In the genomic region with DNA sequence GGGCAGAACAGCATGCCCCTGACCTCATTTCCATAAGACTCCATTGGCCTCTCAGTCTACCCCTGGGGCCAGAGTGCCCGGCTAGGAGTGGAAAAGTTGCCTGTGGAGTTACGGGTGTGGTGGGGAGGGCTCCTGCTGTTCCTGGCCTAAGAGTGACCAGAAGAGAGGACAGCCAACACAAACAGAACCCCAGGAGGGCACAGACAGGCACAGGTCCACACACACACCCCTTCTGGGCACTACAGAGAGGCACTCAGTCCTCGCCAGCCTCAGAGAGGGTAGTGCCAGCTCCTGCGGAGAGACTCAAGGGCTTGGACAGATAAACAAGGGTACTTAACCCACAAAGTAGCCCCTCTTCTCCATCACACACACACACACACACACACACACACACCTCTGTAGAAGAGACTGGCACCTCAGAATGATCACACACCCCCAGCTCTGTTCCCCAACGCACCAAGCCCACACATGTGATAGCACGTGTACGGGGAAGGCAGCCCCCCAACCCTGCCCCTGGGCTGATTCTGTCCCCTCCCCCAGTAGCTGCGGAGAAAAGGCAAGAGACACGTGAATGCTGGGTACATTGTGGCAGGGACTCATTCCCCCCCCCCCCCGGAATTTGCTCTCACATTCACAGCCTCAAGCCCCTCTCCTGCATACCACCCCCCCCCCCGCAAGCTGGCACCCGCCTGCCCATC, we compare ENCODE assay signal across 10 mouse cellular contexts. TPM values are rescaled to one million over a fixed set of nuclear protein-coding genes. Genes with fewer than 3 reads are reported as not detected.
DNase-seq lines count a peak whose midpoint lies in the region; ATAC-seq and TF ChIP-seq lines count a peak whose summit lies in the region.
"Had no signal": no experiment of that assay in that cellular context is flagged by ENCODE, and none has a peak within 500 bp of the region (broad histone marks: within the 10 kb centered on the region; RNA-seq: fewer than 3 reads in every experiment).

No protein-coding gene starts in this region.

- no peak for TF ChIP-seq CTCF in heart, adult 2 months (IDR thresholded peaks at IDR 0.05)
- TF ChIP-seq CTCF in hindbrain, postnatal 0 days (IDR thresholded peaks at IDR 0.05; ENCODE audit: low read depth): no peak

- 10% methylated on average over 12 of the region's 12 CpGs for WGBS in heart, embryonic 13.5 days
- WGBS in heart, adult 2 months: 17% methylated on average over 12 of the region's 12 CpGs
- 3% methylated on average over 10 of the region's 12 CpGs for WGBS in hindbrain, postnatal 0 days

- H3K4me1 ChIP-seq in heart, embryonic 13.5 days: peaks cover 55% of the 10 kb centered on the region
- H3K4me1 ChIP-seq in heart, adult 2 months (ENCODE audit: control insufficient read depth, insufficient read depth, low read length): no peaks in the 10 kb centered on the region; the same call in 1 of the 2 replicates
- H3K4me1 ChIP-seq in hindbrain, postnatal 0 days (ENCODE audit: insufficient read depth, low read length): peaks cover 10% of the 10 kb centered on the region; the same call in 1 of the 2 replicates

- TF ChIP-seq EP300 in heart, adult 2 months (IDR thresholded peaks at IDR 0.05; ENCODE audit: insufficient read depth, low read depth, low read length): no peak

- H3K9me3 ChIP-seq in heart, embryonic 13.5 days: no peaks in the 10 kb centered on the region
- H3K9me3 ChIP-seq in hindbrain, postnatal 0 days (ENCODE audit: low read length): no peaks in the 10 kb centered on the region
- H3K9me3 ChIP-seq: liver, embryonic 15.5 days had no signal

- no peaks in the 10 kb centered on the region for H3K36me3 ChIP-seq in heart, embryonic 13.5 days
- no peaks in the 10 kb centered on the region for H3K36me3 ChIP-seq in heart, adult 2 months (ENCODE audit: control insufficient read depth, insufficient read depth, low read length)
- H3K36me3 ChIP-seq in hindbrain, postnatal 0 days (ENCODE audit: insufficient read depth, low read length): no peaks in the 10 kb centered on the region
- H3K36me3 ChIP-seq: liver, embryonic 15.5 days had no signal

- peak overlapping the region; percentile 94 for H3K4me2 ChIP-seq in heart, embryonic 13.5 days
- peak overlapping the region; percentile 94 for H3K4me2 ChIP-seq in hindbrain, postnatal 0 days (ENCODE audit: low read depth, low read length)

- intact Hi-C loops in heart, adult 2 months (cut with DNase I): no loop called here

- TF ChIP-seq POLR2A in heart, adult 2 months (IDR thresholded peaks at IDR 0.05; ENCODE audit: insufficient read depth, low read depth, low read length): no peak

- H3K9ac ChIP-seq in heart, embryonic 13.5 days: peak overlapping the region; percentile 80; the same call in 1 of the 2 replicates
- H3K9ac ChIP-seq in heart, adult 2 months (ENCODE audit: low read depth, low read length): no peak overlapping the region
- H3K9ac ChIP-seq in hindbrain, postnatal 0 days (replicated peaks; ENCODE audit: low read length): no peak overlapping the region
- H3K9ac ChIP-seq: liver, embryonic 15.5 days had no signal

- no peak for DNase-seq in heart, adult 2 months
- peak; percentile 34 to 55 for DNase-seq in cerebellum, postnatal 25 days
- DNase-seq in hindbrain, postnatal 0 days (ENCODE audit: low spot score): no peak
- DNase-seq in lung, postnatal 14 days: peak; percentile 24
- DNase-seq in right cerebral cortex, postnatal 36 days (ENCODE audit: low spot score in 2 of 2): no peak
- DNase-seq in retina, postnatal 1 day: no peak
- DNase-seq: right cerebral cortex, postnatal 25 days had no signal

- H3K4me3 ChIP-seq in heart, embryonic 13.5 days: peak overlapping the region; percentile 69
- no peak overlapping the region for H3K4me3 ChIP-seq in heart, adult 2 months
- H3K4me3 ChIP-seq in hindbrain, postnatal 0 days (ENCODE audit: low read length): peak overlapping the region; percentile 53

- H3K27me3 ChIP-seq in heart, embryonic 13.5 days (replicated peaks): peaks cover 86% of the 10 kb centered on the region
- H3K27me3 ChIP-seq in heart, adult 2 months (ENCODE audit: control insufficient read depth, insufficient read depth, low read length): peaks cover 8% of the 10 kb centered on the region
- H3K27me3 ChIP-seq in hindbrain, postnatal 0 days (ENCODE audit: insufficient read depth, low read length): peaks cover 25% of the 10 kb centered on the region

- no peak for ATAC-seq in heart, embryonic 13.5 days (ENCODE audit: extremely low read depth, insufficient number of reproducible peaks, low FRiP score, low TSS enrichment)
- ATAC-seq in hindbrain, postnatal 0 days: peak; percentile 48; the same call in 1 of the 2 replicates
- no peak for ATAC-seq in erythroid progenitor cell, adult 5-6 weeks (replicated peaks; ENCODE audit: low FRiP score, poor library complexity, severe bottlenecking)

- H3K79me2 ChIP-seq in heart, adult 2 months (replicated peaks; ENCODE audit: control insufficient read depth, insufficient read depth, low read length): no peaks in the 10 kb centered on the region

- H3K27ac ChIP-seq in heart, embryonic 13.5 days (replicated peaks): no peak overlapping the region
- no peak overlapping the region for H3K27ac ChIP-seq in heart, adult 2 months
- H3K27ac ChIP-seq in hindbrain, postnatal 0 days: no peak overlapping the region
- H3K27ac ChIP-seq: liver, embryonic 15.5 days had no signal

RNA-seq across cellular contexts. Expression of gene Ppp1r1b, which starts 0.7 kb away (rescaled TPM):
- 40.5 and 51.7 TPM in 2 replicates for polyA plus RNA-seq in heart, embryonic 13.5 days (2015; fragmentation: Nextera tagmentation; extraction: Ambion mirVana)
- 1 to 10 TPM; 2.6 to 5.3 TPM for total RNA-seq in heart, adult 2 months (2021)
- polyA plus RNA-seq in heart, adult 2 months (2012; rRNA removed): 15.8 and 16.2 TPM in 2 replicates
- 1.3 and 3.5 TPM in 2 replicates for total RNA-seq in hindbrain, postnatal 0 days (2014; rRNA removed)
- polyA plus RNA-seq in hindbrain, postnatal 0 days (2015; fragmentation: Nextera tagmentation; extraction: Ambion mirVana): 18.0 and 19.1 TPM in 2 replicates
- total RNA-seq in erythroid progenitor cell, adult 5-6 weeks (2015; ENCODE audit: low replicate concordance): not detected in 2 replicates
- total RNA-seq in erythroid progenitor cell, adult 5-6 weeks (2017; ENCODE audit: low replicate concordance): not detected in 2 replicates

RNA-seq across cellular contexts. Expression of gene Stard3, which starts 10.6 kb away (rescaled TPM):
- polyA plus RNA-seq in heart, embryonic 13.5 days (2015; fragmentation: Nextera tagmentation; extraction: Ambion mirVana): 37.2 and 43.4 TPM in 2 replicates
- total RNA-seq in heart, adult 2 months (2021): 10 to 100 TPM; 19.0 to 24.3 TPM
- polyA plus RNA-seq in heart, adult 2 months (2012; rRNA removed): 58.3 and 62.3 TPM in 2 replicates
- total RNA-seq in hindbrain, postnatal 0 days (2014; rRNA removed): 44.0 and 52.4 TPM in 2 replicates
- polyA plus RNA-seq in hindbrain, postnatal 0 days (2015; fragmentation: Nextera tagmentation; extraction: Ambion mirVana): 28.4 and 31.9 TPM in 2 replicates
- 4.6 and 8.3 TPM in 2 replicates for total RNA-seq in erythroid progenitor cell, adult 5-6 weeks (2015; ENCODE audit: low replicate concordance)
- 5.6 and 7.6 TPM in 2 replicates for total RNA-seq in erythroid progenitor cell, adult 5-6 weeks (2017; ENCODE audit: low replicate concordance)

RNA-seq across cellular contexts. Expression of gene Neurod2, which starts 18.1 kb away (rescaled TPM):
- 0.04 TPM in 1 of 2 replicates, not detected in the other for polyA plus RNA-seq in heart, embryonic 13.5 days (2015; fragmentation: Nextera tagmentation; extraction: Ambion mirVana)
- not detected for total RNA-seq in heart, adult 2 months (2021)
- not detected in 2 replicates for polyA plus RNA-seq in heart, adult 2 months (2012; rRNA removed)
- total RNA-seq in hindbrain, postnatal 0 days (2014; rRNA removed): 87.0 and 93.2 TPM in 2 replicates
- 30.7 and 34.3 TPM in 2 replicates for polyA plus RNA-seq in hindbrain, postnatal 0 days (2015; fragmentation: Nextera tagmentation; extraction: Ambion mirVana)
- not detected in 2 replicates for total RNA-seq in erythroid progenitor cell, adult 5-6 weeks (2015; ENCODE audit: low replicate concordance)
- not detected in 2 replicates for total RNA-seq in erythroid progenitor cell, adult 5-6 weeks (2017; ENCODE audit: low replicate concordance)
- polyA plus RNA-seq: liver, embryonic 15.5 days had no signal

RNA-seq across cellular contexts. Expression of gene Tcap, which starts 36.1 kb away (rescaled TPM):
- polyA plus RNA-seq in heart, embryonic 13.5 days (2015; fragmentation: Nextera tagmentation; extraction: Ambion mirVana): 159 and 184 TPM in 2 replicates
- 1,000 to 10,000 TPM; 1,095 to 3,136 TPM for total RNA-seq in heart, adult 2 months (2021)
- 1,250 and 1,827 TPM in 2 replicates for polyA plus RNA-seq in heart, adult 2 months (2012; rRNA removed)
- total RNA-seq in hindbrain, postnatal 0 days (2014; rRNA removed): 0.26 and 4.4 TPM in 2 replicates
- polyA plus RNA-seq in hindbrain, postnatal 0 days (2015; fragmentation: Nextera tagmentation; extraction: Ambion mirVana): not detected in 2 replicates
- total RNA-seq in erythroid progenitor cell, adult 5-6 weeks (2015; ENCODE audit: low replicate concordance): not detected in 2 replicates
- not detected in 2 replicates for total RNA-seq in erythroid progenitor cell, adult 5-6 weeks (2017; ENCODE audit: low replicate concordance)

RNA-seq across cellular contexts. Expression of gene Pnmt, which starts 38.7 kb away (rescaled TPM):
- 1.3 and 1.5 TPM in 2 replicates for polyA plus RNA-seq in heart, embryonic 13.5 days (2015; fragmentation: Nextera tagmentation; extraction: Ambion mirVana)
- 1 to 10 TPM in 1 of 2 experiments, under 1 TPM in 1; 0.91 to 1.5 TPM for total RNA-seq in heart, adult 2 months (2021)
- 1.6 and 2.6 TPM in 2 replicates for polyA plus RNA-seq in heart, adult 2 months (2012; rRNA removed)
- total RNA-seq in hindbrain, postnatal 0 days (2014; rRNA removed): 1.2 and 5.4 TPM in 2 replicates
- polyA plus RNA-seq in hindbrain, postnatal 0 days (2015; fragmentation: Nextera tagmentation; extraction: Ambion mirVana): 5.4 and 5.5 TPM in 2 replicates
- total RNA-seq in erythroid progenitor cell, adult 5-6 weeks (2015; ENCODE audit: low replicate concordance): not detected in 2 replicates
- not detected in 2 replicates for total RNA-seq in erythroid progenitor cell, adult 5-6 weeks (2017; ENCODE audit: low replicate concordance)
- polyA plus RNA-seq: liver, embryonic 15.5 days had no signal

Comparison
In these comparisons a context has a peak if more than half of its experiments do, and no peak if none do; other contexts are left out.
1. DNase-seq: peak in cerebellum, postnatal 25 days (2 of 2) and lung, postnatal 14 days (single experiment); none in heart, adult 2 months (0 of 2), hindbrain, postnatal 0 days (single experiment), right cerebral cortex, postnatal 36 days (0 of 2) and retina, postnatal 1 day (single experiment).
2. RNA of gene Neurod2, which starts 18.1 kb away (total RNA-seq): 87.0 to 93.2 TPM in hindbrain, postnatal 0 days; not detected in heart, adult 2 months and not detected in erythroid progenitor cell, adult 5-6 weeks; every median in the first group is over 10 times any median in the second.